Mouse (Mus musculus) lung, postnatal 0 days (tissue): ENCODE results near the gene Gabbr2. TPM values are rescaled to one million over a fixed set of nuclear protein-coding genes. Genes with fewer than 3 reads are reported as not detected.

ENCODE experiments used
- ATAC-seq: fragments of 200-750 bp; cut with Nextera tagmentation; 2 replicates; pipeline ENCODE4 v1.8.0; 2017; ENCODE audit warnings: moderate library complexity
- DNase-seq: peaks from one replicate; pipeline ENCODE4 v3.0.0-alpha.2; 2016; ENCODE audit warnings: low spot score
- H3K27ac ChIP-seq: fragments of 300-500 bp; sonication (generic); 2 replicates; pipeline ENCODE4 v1.5.1; 2014; ENCODE audit warnings: antibody characterized with exemption, mild to moderate bottlenecking, low read length, mixed read lengths
- H3K27me3 ChIP-seq: fragments of 300-500 bp; sonication (generic); replicated peaks from 2 replicates; pipeline ENCODE4 v1.6.1; 2014; ENCODE audit warnings: low read length, mixed read lengths; ENCODE audit not compliant: insufficient read depth
- H3K36me3 ChIP-seq: fragments of 300-500 bp; sonication (generic); 2 replicates; pipeline ENCODE4 v1.6.1; 2014; ENCODE audit warnings: low read length, mixed read lengths; ENCODE audit not compliant: insufficient read depth
- H3K4me1 ChIP-seq: fragments of 300-500 bp; sonication (generic); 2 replicates; pipeline ENCODE4 v1.6.1; 2014; ENCODE audit warnings: antibody characterized with exemption, low read depth, low read length, mixed read lengths; ENCODE audit not compliant: insufficient read depth
- H3K4me2 ChIP-seq: fragments of 300-500 bp; sonication (generic); replicated peaks from 2 replicates; pipeline ENCODE4 v1.6.1; 2014; ENCODE audit warnings: low read depth, mild to moderate bottlenecking, low read length, moderate library complexity, mixed read lengths
- H3K4me3 ChIP-seq: fragments of 300-500 bp; sonication (generic); 2 replicates; pipeline ENCODE4 v1.5.1; 2014; ENCODE audit warnings: low read depth, low read length
- H3K9ac ChIP-seq: fragments of 300-500 bp; sonication (generic); replicated peaks from 2 replicates; pipeline ENCODE4 v1.6.1; 2014; ENCODE audit warnings: low read depth, mild to moderate bottlenecking
- H3K9me3 ChIP-seq: fragments of 300-500 bp; sonication (generic); 2 replicates; pipeline ENCODE4 v1.6.1; 2016; ENCODE audit warnings: low read length, mixed read lengths
- CTCF ChIP-seq: IDR thresholded peaks from 2 replicates; pipeline ENCODE4 v1.5.1; 2016; ENCODE audit warnings: antibody characterized with exemption, mild to moderate bottlenecking
- EP300 ChIP-seq: IDR thresholded peaks from 2 replicates; pipeline ENCODE4 v1.6.1; 2016; ENCODE audit warnings: antibody characterized with exemption, mild to moderate bottlenecking, control low read depth
- WGBS: fragments of 180-500 bp; shearing (Covaris S2); extraction: QIAGEN DNeasy Blood & Tissue Kit; methylation state at CpG from one replicate; pipeline ENCODE4 v1.1.7; 2014; 5-methylcytosine and 5-hydroxymethylcytosine counted together
- polyA plus RNA-seq: library from polyadenylated mRNA; unstranded; fragments of >200 nt; fragmentation: Nextera tagmentation; extraction: Ambion mirVana; gene quantifications from 2 replicates; pipeline ENCODE4 v1.2.1, GENCODE M21; 2015

Gene Gabbr2
- polyA plus RNA-seq, 1 experiment from 2014 or later = not detected

- DNase-seq = no peak
- Histone ChIP-seq H3K4me1 (peaks cover 2% of the 10 kb centered on the region), H3K4me3 (no peak overlapping the region)
These were observed 373.4 kb downstream of the Gabbr2 start for GRCm38 (mm10) chr4:46618196-46618817.

GRCm38 (mm10) chr4:46617408-46617807, 374.3 kb downstream of the Gabbr2 start:
- H3K4me2 ChIP-seq = no peak overlapping the region
- H3K36me3 ChIP-seq = no peaks in the 10 kb centered on the region
- H3K9me3 ChIP-seq = no peaks in the 10 kb centered on the region
- no peaks in the 10 kb centered on the region for H3K27me3 ChIP-seq
- no peaks in the 10 kb centered on the region; the same call in 1 of the 2 replicates for H3K4me1 ChIP-seq
- peak; percentile 48 for DNase-seq
- WGBS = 63% methylated on average over 6 of the region's 6 CpGs
- H3K9ac ChIP-seq = no peak overlapping the region
- no peak overlapping the region for H3K4me3 ChIP-seq
- no peak; the same call in 1 of the 2 replicates for ATAC-seq
- TF ChIP-seq EP300 (no peak), CTCF (peak; percentile 68)
- H3K27ac ChIP-seq = no peak overlapping the region

More at GRCm38 (mm10) chr4:46618196-46618817, 373.4 kb downstream of the Gabbr2 start:
- ATAC-seq = 0 out of 2 replicates have a peak, but pooled peaks have one; percentile 4
- WGBS = 53% methylated on average over 11 of the region's 11 CpGs
- H3K27me3 ChIP-seq = no peaks in the 10 kb centered on the region
- H3K4me2 ChIP-seq = no peak overlapping the region
- H3K9ac ChIP-seq = no peak overlapping the region
- TF ChIP-seq EP300 (no peak), CTCF (peak; percentile 42; the same call in 1 of the 2 replicates)
- no peak overlapping the region for H3K27ac ChIP-seq
- no peaks in the 10 kb centered on the region for H3K9me3 ChIP-seq
- no peaks in the 10 kb centered on the region for H3K36me3 ChIP-seq

GRCm38 (mm10) chr4:46614641-46615040, 377.0 kb downstream of the Gabbr2 start:
- no peaks in the 10 kb centered on the region for H3K27me3 ChIP-seq
- no peak for DNase-seq

GRCm38 (mm10) chr4:46613618-46614017, 378.1 kb downstream of the Gabbr2 start:
- ATAC-seq = no peak

More at GRCm38 (mm10) chr4:46614641-46615040, 377.0 kb downstream of the Gabbr2 start:
- ATAC-seq = no peak
- Histone ChIP-seq H3K27ac (no peak overlapping the region), H3K4me2 (no peak overlapping the region), H3K9ac (no peak overlapping the region), H3K4me3 (no peak overlapping the region), H3K9me3 (no peaks in the 10 kb centered on the region), H3K36me3 (no peaks in the 10 kb centered on the region), H3K4me1 (no peaks in the 10 kb centered on the region; the same call in 1 of the 2 replicates)
- TF ChIP-seq CTCF (no peak), EP300 (no peak)
- WGBS = 65% methylated on average over 9 of the region's 9 CpGs

More at GRCm38 (mm10) chr4:46613618-46614017, 378.1 kb downstream of the Gabbr2 start:
- no peaks in the 10 kb centered on the region for H3K36me3 ChIP-seq
- TF ChIP-seq CTCF = no peak
- TF ChIP-seq EP300 = no peak
- no peaks in the 10 kb centered on the region for H3K27me3 ChIP-seq
- H3K4me1 ChIP-seq = no peaks in the 10 kb centered on the region; the same call in 1 of the 2 replicates
- no peak overlapping the region for H3K9ac ChIP-seq
- H3K4me3 ChIP-seq = no peak overlapping the region
- WGBS = 62% methylated on average over 12 of the region's 12 CpGs
- no peak for DNase-seq
- H3K4me2 ChIP-seq = no peak overlapping the region
- no peak overlapping the region for H3K27ac ChIP-seq
- H3K9me3 ChIP-seq = no peaks in the 10 kb centered on the region

Other genes with a start within 250 kb of the Gabbr2 start
- gene Anks6, start 65.6 kb upstream of the Gabbr2 start, polyA plus RNA-seq = 1.4 TPM in 2 replicates
- 2.9 and 3.2 TPM in 2 replicates for gene Galnt12, start 100.0 kb upstream of the Gabbr2 start, polyA plus RNA-seq
- 4.9 and 6.0 TPM in 2 replicates for gene Col15a1, start 216.3 kb upstream of the Gabbr2 start, polyA plus RNA-seq